Mouse (Mus musculus): ENCODE measurements around the gene Gm20696. TPM values are rescaled to one million over a fixed set of nuclear protein-coding genes. Genes with fewer than 3 reads are reported as not detected.

Gene Gm20696
- polyA plus RNA-seq, 1 experiment, result 5.7 TPM

- no peak overlapping the region for H3K27ac ChIP-seq (ENCODE audit: control insufficient read depth, insufficient read depth, low read depth, low read length, poor library complexity)
- 46% methylated on average over 7 of the region's 7 CpGs for WGBS
- TF ChIP-seq CTCF (IDR thresholded peaks at IDR 0.05; ENCODE audit: control insufficient read depth, insufficient read depth, low read length) (no peak), POLR2A (IDR thresholded peaks at IDR 0.05; ENCODE audit: borderline replicate concordance, control insufficient read depth, low read depth, low read length) (no peak)
- H3K4me3 ChIP-seq (replicated peaks; ENCODE audit: control insufficient read depth, low read depth, low read length), result no peak overlapping the region
- H3K4me1 ChIP-seq (ENCODE audit: control insufficient read depth, insufficient read depth, low read length), result no peaks in the 10 kb centered on the region; the same call in 1 of the 2 replicates
These were observed 168.5 kb downstream of the Gm20696 start for GRCm38 (mm10) chr6:99498082-99498481.

- Histone ChIP-seq H3K4me1 (ENCODE audit: control insufficient read depth, insufficient read depth, low read length) (no peaks in the 10 kb centered on the region; the same call in 1 of the 2 replicates), H3K27ac (ENCODE audit: control insufficient read depth, insufficient read depth, low read depth, low read length, poor library complexity) (no peak overlapping the region), H3K4me3 (replicated peaks; ENCODE audit: control insufficient read depth, low read depth, low read length) (no peak overlapping the region)
- no peak for TF ChIP-seq POLR2A (IDR thresholded peaks at IDR 0.05; ENCODE audit: borderline replicate concordance, control insufficient read depth, low read depth, low read length)
- TF ChIP-seq CTCF (IDR thresholded peaks at IDR 0.05; ENCODE audit: control insufficient read depth, insufficient read depth, low read length), result no peak
- WGBS, result 77% methylated on average over 5 of the region's 5 CpGs
These were observed 170.5 kb downstream of the Gm20696 start for GRCm38 (mm10) chr6:99496114-99496513.

GRCm38 (mm10) chr6:99492937-99493336, 173.7 kb downstream of the Gm20696 start:
- H3K27ac ChIP-seq (ENCODE audit: control insufficient read depth, insufficient read depth, low read depth, low read length, poor library complexity), result no peak overlapping the region
- WGBS, result 58% methylated on average over 3 of the region's 3 CpGs
- TF ChIP-seq CTCF (IDR thresholded peaks at IDR 0.05; ENCODE audit: control insufficient read depth, insufficient read depth, low read length) (no peak), POLR2A (IDR thresholded peaks at IDR 0.05; ENCODE audit: borderline replicate concordance, control insufficient read depth, low read depth, low read length) (no peak)
- H3K4me3 ChIP-seq (replicated peaks; ENCODE audit: control insufficient read depth, low read depth, low read length), result no peak overlapping the region
- H3K4me1 ChIP-seq (ENCODE audit: control insufficient read depth, insufficient read depth, low read length), result no peaks in the 10 kb centered on the region; the same call in 1 of the 2 replicates

GRCm38 (mm10) chr6:99491979-99492544, 174.5 kb downstream of the Gm20696 start:
- WGBS, result 71% methylated on average over 6 of the region's 6 CpGs
- H3K4me3 ChIP-seq (replicated peaks; ENCODE audit: control insufficient read depth, low read depth, low read length), result no peak overlapping the region
- TF ChIP-seq CTCF (IDR thresholded peaks at IDR 0.05; ENCODE audit: control insufficient read depth, insufficient read depth, low read length) (no peak), POLR2A (IDR thresholded peaks at IDR 0.05; ENCODE audit: borderline replicate concordance, control insufficient read depth, low read depth, low read length) (no peak)
- no peak overlapping the region for H3K27ac ChIP-seq (ENCODE audit: control insufficient read depth, insufficient read depth, low read depth, low read length, poor library complexity)
- H3K4me1 ChIP-seq (ENCODE audit: control insufficient read depth, insufficient read depth, low read length), result no peaks in the 10 kb centered on the region; the same call in 1 of the 2 replicates

- no peaks in the 10 kb centered on the region; the same call in 1 of the 2 replicates for H3K4me1 ChIP-seq (ENCODE audit: control insufficient read depth, insufficient read depth, low read length)
- WGBS, result 86% methylated on average over 3 of the region's 3 CpGs
- H3K4me3 ChIP-seq (replicated peaks; ENCODE audit: control insufficient read depth, low read depth, low read length), result no peak overlapping the region
- H3K27ac ChIP-seq (ENCODE audit: control insufficient read depth, insufficient read depth, low read depth, low read length, poor library complexity), result no peak overlapping the region
- no peak for TF ChIP-seq POLR2A (IDR thresholded peaks at IDR 0.05; ENCODE audit: borderline replicate concordance, control insufficient read depth, low read depth, low read length)
- TF ChIP-seq CTCF (IDR thresholded peaks at IDR 0.05; ENCODE audit: control insufficient read depth, insufficient read depth, low read length), result no peak
These were observed 175.5 kb downstream of the Gm20696 start for GRCm38 (mm10) chr6:99491146-99491545.

- Histone ChIP-seq H3K4me1 (ENCODE audit: control insufficient read depth, insufficient read depth, low read length) (no peaks in the 10 kb centered on the region; the same call in 1 of the 2 replicates), H3K27ac (ENCODE audit: control insufficient read depth, insufficient read depth, low read depth, low read length, poor library complexity) (peak overlapping the region; percentile 64), H3K4me3 (replicated peaks; ENCODE audit: control insufficient read depth, low read depth, low read length) (no peak overlapping the region)
- 36% methylated on average over 8 of the region's 8 CpGs for WGBS
- TF ChIP-seq CTCF (IDR thresholded peaks at IDR 0.05; ENCODE audit: control insufficient read depth, insufficient read depth, low read length) (no peak), POLR2A (IDR thresholded peaks at IDR 0.05; ENCODE audit: borderline replicate concordance, control insufficient read depth, low read depth, low read length) (no peak)
These were observed 176.5 kb downstream of the Gm20696 start for GRCm38 (mm10) chr6:99489900-99490648.

- 52% methylated on average over 10 of the region's 10 CpGs for WGBS
- no peak for TF ChIP-seq CTCF (IDR thresholded peaks at IDR 0.05; ENCODE audit: control insufficient read depth, insufficient read depth, low read length)
- TF ChIP-seq POLR2A (IDR thresholded peaks at IDR 0.05; ENCODE audit: borderline replicate concordance, control insufficient read depth, low read depth, low read length), result no peak
- H3K27ac ChIP-seq (ENCODE audit: control insufficient read depth, insufficient read depth, low read depth, low read length, poor library complexity), result peak overlapping the region; percentile 64
- no peak overlapping the region for H3K4me3 ChIP-seq (replicated peaks; ENCODE audit: control insufficient read depth, low read depth, low read length)
- H3K4me1 ChIP-seq (ENCODE audit: control insufficient read depth, insufficient read depth, low read length), result no peaks in the 10 kb centered on the region; the same call in 1 of the 2 replicates
These were observed 177.2 kb downstream of the Gm20696 start for GRCm38 (mm10) chr6:99489423-99489822.

- no peak for TF ChIP-seq CTCF (IDR thresholded peaks at IDR 0.05; ENCODE audit: control insufficient read depth, insufficient read depth, low read length)
- TF ChIP-seq POLR2A (IDR thresholded peaks at IDR 0.05; ENCODE audit: borderline replicate concordance, control insufficient read depth, low read depth, low read length), result no peak
- H3K4me3 ChIP-seq (replicated peaks; ENCODE audit: control insufficient read depth, low read depth, low read length), result no peak overlapping the region
- H3K4me1 ChIP-seq (ENCODE audit: control insufficient read depth, insufficient read depth, low read length), result peaks cover 2% of the 10 kb centered on the region
- H3K27ac ChIP-seq (ENCODE audit: control insufficient read depth, insufficient read depth, low read depth, low read length, poor library complexity), result no peak overlapping the region
- WGBS, result 63% methylated on average over 12 of the region's 12 CpGs
These were observed 180.5 kb downstream of the Gm20696 start for GRCm38 (mm10) chr6:99485884-99486640.
